Mouse (Mus musculus) brain, embryonic 14.5 days (tissue): Measurements from ENCODE around the gene Tnrc6c.

Experiments
- CTCF ChIP-seq: fragments of 200-500 bp; IDR thresholded peaks from 2 replicates; pipeline ENCODE4 v1.5.1; 2012; ENCODE audit warnings: inconsistent platforms, mild to moderate bottlenecking, moderate library complexity, borderline replicate concordance; ENCODE audit not compliant: insufficient read depth, insufficient read length; ENCODE audit errors: extremely low read depth
- POLR2A ChIP-seq: fragments of 200-500 bp; IDR thresholded peaks from 2 replicates; pipeline ENCODE4 v1.6.1; 2012; ENCODE audit warnings: mild to moderate bottlenecking, inconsistent platforms, borderline replicate concordance; ENCODE audit not compliant: poor library complexity, insufficient read depth, insufficient read length, severe bottlenecking; ENCODE audit errors: extremely low read depth

- no peak for TF ChIP-seq POLR2A
- TF ChIP-seq CTCF = no peak
Measured at GRCm38 (mm10) chr11:117806781-117807180, 152.7 kb downstream of the Tnrc6c start.
